Mouse (Mus musculus) limb, embryonic 10.5 days (tissue): ENCODE measurements around the gene Slc4a5. TPM values are rescaled to one million over a fixed set of nuclear protein-coding genes. Genes with fewer than 3 reads are reported as not detected.
A peak's percentile ranks its signal among the peaks of the same experiment; 100 is the strongest.

ENCODE experiments used
- DNase-seq: peaks from one replicate; pipeline ENCODE4 v3.0.0-alpha.2; 2017; ENCODE audit warnings: low spot score
- H3K27ac ChIP-seq: fragments of 300-500 bp; sonication (generic); 2 replicates; pipeline ENCODE4 v1.5.1; 2016; ENCODE audit warnings: mild to moderate bottlenecking
- H3K27me3 ChIP-seq: fragments of 300-500 bp; sonication (generic); 2 replicates; pipeline ENCODE4 v1.6.1; 2016; ENCODE audit warnings: low read depth, mild to moderate bottlenecking; ENCODE audit not compliant: poor library complexity, severe bottlenecking
- H3K36me3 ChIP-seq: fragments of 300-500 bp; sonication (generic); 2 replicates; pipeline ENCODE4 v1.6.1; 2016; ENCODE audit warnings: mild to moderate bottlenecking, moderate library complexity
- H3K4me1 ChIP-seq: fragments of 300-500 bp; sonication (generic); 2 replicates; pipeline ENCODE4 v1.6.1; 2016
- H3K4me3 ChIP-seq: fragments of 300-500 bp; sonication (generic); 2 replicates; pipeline ENCODE4 v1.5.1; 2016; ENCODE audit warnings: mild to moderate bottlenecking, moderate library complexity
- H3K9me3 ChIP-seq: fragments of 300-500 bp; sonication (generic); replicated peaks from 2 replicates; pipeline ENCODE4 v1.6.1; 2016; ENCODE audit warnings: mild to moderate bottlenecking
- WGBS: fragments of 180-500 bp; shearing (Covaris S2); methylation state at CpG from one replicate; pipeline ENCODE4 v1.1.7; 2016; 5-methylcytosine and 5-hydroxymethylcytosine counted together
- polyA plus RNA-seq: library from polyadenylated mRNA; unstranded; fragments of >200 nt; fragmentation: Nextera tagmentation; extraction: Ambion mirVana; gene quantifications from 2 replicates; pipeline ENCODE4 v1.2.1, GENCODE M21; 2016

Slc4a5 gene
- polyA plus RNA-seq, result 0.23 and 0.25 TPM in 2 replicates

DNA sequence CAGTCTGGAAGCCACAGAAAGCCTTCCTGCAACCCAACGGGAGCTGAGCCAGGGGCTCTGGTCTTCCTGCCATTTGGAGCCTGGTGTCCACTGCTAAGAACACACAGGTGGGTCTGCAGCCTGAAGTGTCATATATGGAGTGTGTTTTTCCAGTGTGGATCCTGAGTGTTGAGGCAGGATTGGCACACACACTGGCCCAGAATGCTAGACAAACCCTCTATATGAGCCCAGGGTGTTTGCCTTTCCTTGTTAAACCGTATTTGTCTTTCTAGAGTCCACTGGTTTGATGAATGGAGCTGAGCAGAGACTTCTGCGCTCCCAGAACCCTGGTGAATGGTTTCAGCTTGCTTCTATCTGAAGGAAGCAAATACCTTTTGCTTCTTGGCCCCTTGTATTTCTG, at the start of gene Slc4a5:
Gene Slc4a5, plus strand, starts transcription at position 15 of the 400 bp plus-strand sequence.
- Histone ChIP-seq H3K4me1 (peaks cover 9% of the 10 kb centered on the region), H3K4me3 (no peak within 1 kb of the TSS), H3K27me3 (no peaks in the 10 kb centered on the region), H3K9me3 (no peaks in the 10 kb centered on the region), H3K27ac (no peak within 1 kb of the TSS), H3K36me3 (no peaks in the 10 kb centered on the region)
- no peak for DNase-seq
- 85% methylated on average over 3 of the region's 3 CpGs for WGBS

DNA sequence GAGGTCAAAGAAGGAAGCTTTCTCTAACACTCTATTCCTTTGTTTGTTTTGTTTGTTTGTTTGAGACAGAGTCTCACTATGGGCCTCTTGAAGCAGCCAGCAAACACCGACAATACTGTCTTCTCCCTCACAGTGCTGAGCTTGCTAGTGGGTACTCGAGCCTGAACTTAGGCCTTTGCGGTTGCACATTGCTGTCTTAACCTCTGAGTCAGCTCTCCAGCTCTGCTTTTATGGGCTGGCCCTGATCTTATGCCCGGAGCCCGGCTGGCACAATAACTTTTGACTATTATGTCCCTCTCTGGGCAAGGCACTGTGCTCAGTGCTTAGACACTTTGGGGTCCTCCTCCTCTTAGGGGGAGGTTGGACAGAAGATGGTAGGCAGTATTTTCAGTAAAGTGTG, 49.8 kb upstream of the Slc4a5 start:
- Histone ChIP-seq H3K4me1 (peaks cover 19% of the 10 kb centered on the region), H3K9me3 (no peaks in the 10 kb centered on the region), H3K4me3 (no peak overlapping the region), H3K36me3 (peaks cover 11% of the 10 kb centered on the region; the same call in 1 of the 2 replicates), H3K27me3 (no peaks in the 10 kb centered on the region), H3K27ac (no peak overlapping the region)
- no peak for DNase-seq
- WGBS, result 83% methylated on average over 5 of the region's 5 CpGs

DNA sequence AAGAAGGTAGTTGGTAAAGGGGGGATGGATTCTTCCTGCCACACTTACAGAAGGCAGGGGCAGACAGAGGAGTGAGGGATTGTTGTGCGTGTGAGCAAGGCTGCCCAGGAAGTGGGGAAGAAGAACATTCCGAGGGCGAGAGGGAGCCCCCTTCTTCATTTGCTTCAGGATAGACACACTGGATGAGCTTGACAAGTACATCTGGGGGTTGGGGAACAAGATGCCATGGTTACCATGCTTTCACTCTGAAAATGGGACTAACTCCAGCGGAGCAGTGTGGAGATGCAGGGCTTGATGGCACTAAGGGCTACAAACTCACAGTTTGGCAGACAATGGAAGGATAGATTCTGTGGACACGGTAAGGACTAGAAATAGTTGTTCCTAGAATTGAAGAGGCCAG, 48.6 kb upstream of the Slc4a5 start:
- H3K4me3 ChIP-seq, result no peak overlapping the region
- peaks cover 14% of the 10 kb centered on the region for H3K4me1 ChIP-seq
- DNase-seq, result no peak
- peaks cover 13% of the 10 kb centered on the region for H3K36me3 ChIP-seq
- H3K9me3 ChIP-seq, result no peaks in the 10 kb centered on the region
- H3K27ac ChIP-seq, result no peak overlapping the region; the same call in 1 of the 2 replicates
- H3K27me3 ChIP-seq, result no peaks in the 10 kb centered on the region
- 86% methylated on average over 5 of the region's 5 CpGs for WGBS

DNA sequence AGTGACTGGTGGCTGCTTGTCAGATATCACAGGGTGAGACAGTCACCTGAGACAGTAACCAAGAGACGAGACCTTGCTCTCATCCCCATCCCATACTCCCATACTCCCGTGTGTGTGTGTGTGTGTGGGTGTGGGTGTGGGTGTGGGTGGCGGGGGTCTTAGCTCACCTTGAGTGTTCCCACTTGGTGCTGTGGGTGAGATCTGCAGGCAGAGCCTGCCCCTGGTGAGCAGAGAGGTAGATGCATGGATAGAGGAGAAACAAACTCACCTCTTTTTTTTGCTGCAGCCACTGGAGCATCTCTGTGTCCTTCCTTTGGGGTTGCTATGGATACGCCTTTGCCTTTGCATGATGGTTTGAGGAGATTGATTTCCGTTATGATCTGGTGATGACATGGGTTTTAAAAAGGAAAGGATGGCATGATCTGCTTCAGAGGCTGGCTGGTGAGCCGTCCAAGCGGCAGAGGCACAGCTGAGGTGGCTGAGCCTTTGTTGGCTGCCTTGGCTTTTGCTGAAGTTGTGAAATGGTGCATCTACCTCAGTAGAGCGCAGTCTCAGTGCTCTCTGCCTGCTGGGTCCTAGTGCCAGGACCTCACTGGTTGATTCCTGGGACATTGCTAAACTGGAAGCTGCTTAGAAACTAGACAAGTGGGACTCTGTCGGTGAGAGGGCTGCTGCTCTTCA, 47.2 kb upstream of the Slc4a5 start:
- H3K4me3 ChIP-seq, result no peak overlapping the region
- no peak overlapping the region for H3K27ac ChIP-seq
- peaks cover 2% of the 10 kb centered on the region; the same call in 1 of the 2 replicates for H3K4me1 ChIP-seq
- DNase-seq, result no peak
- 66% methylated on average over 9 of the region's 9 CpGs for WGBS
- H3K27me3 ChIP-seq, result no peaks in the 10 kb centered on the region
- no peaks in the 10 kb centered on the region for H3K9me3 ChIP-seq
- peaks cover 16% of the 10 kb centered on the region for H3K36me3 ChIP-seq

DNA sequence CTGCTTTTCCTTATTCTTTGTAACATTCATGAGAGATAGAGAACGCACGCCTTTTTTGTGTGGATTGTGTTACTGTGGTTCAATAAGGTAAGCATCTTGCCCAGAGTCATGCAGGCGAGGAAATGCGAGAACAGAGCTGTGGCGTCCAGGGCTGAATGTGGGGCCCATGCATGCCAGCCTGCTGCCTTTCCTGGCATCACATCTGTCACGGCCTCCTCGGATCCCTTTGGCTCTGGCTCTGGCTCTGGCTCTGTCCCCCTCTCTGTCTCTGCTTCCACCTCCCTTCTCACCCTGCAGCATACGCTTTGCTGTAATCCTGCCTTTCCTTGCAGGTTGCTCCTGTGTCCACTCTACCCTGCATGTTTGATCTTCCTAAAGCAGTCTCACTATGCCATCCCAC, 43.6 kb upstream of the Slc4a5 start:
- H3K9me3 ChIP-seq, result no peaks in the 10 kb centered on the region
- 90% methylated on average over 8 of the region's 8 CpGs for WGBS
- no peaks in the 10 kb centered on the region for H3K27me3 ChIP-seq
- DNase-seq, result no peak
- peaks cover 12% of the 10 kb centered on the region for H3K4me1 ChIP-seq
- peaks cover 11% of the 10 kb centered on the region for H3K36me3 ChIP-seq
- H3K27ac ChIP-seq, result no peak overlapping the region
- no peak overlapping the region for H3K4me3 ChIP-seq

DNA sequence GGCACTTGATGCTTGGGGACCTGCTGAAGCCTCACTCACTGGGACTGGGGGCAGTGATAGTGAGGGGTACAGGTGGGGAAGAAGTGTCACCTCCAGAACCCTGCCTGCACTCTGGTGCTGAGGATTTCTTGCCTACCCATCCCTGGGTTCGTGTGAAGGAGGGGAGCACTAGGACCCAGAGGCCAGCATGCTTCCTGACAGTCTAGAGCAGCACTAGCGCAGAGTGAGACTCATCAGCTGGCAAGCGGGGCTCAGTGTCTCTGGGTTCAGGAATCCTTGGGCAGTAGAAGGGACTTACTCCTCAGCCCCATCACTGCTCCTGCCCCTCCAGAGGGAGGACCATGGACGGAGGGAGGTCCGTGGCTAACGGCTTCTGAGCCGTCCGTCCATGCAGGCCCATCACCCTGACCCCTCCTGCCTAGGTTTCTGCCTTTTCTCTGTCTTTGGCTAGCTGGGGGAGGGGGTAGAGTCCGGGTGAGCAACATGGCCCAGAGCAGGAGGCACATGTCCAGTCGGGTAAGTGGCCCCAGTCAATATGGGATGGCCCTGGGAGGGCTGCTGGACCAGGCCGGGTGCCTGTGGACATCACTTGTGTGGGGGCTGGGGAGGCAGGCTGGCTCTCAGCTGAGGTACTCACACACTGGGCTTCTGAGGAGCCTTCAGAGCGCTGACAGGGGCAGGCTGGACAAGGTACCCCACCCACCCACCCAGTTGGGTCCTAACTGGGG, 40.1 kb upstream of the Slc4a5 start:
- peak overlapping the region; percentile 45 for H3K4me3 ChIP-seq
- DNase-seq, result peak; percentile 67
- peaks cover 12% of the 10 kb centered on the region for H3K4me1 ChIP-seq
- 14% methylated on average over 12 of the region's 12 CpGs for WGBS
- peak overlapping the region; percentile 26 for H3K27ac ChIP-seq
- H3K9me3 ChIP-seq, result no peaks in the 10 kb centered on the region
- no peaks in the 10 kb centered on the region for H3K27me3 ChIP-seq
- H3K36me3 ChIP-seq, result peaks cover 30% of the 10 kb centered on the region

DNA sequence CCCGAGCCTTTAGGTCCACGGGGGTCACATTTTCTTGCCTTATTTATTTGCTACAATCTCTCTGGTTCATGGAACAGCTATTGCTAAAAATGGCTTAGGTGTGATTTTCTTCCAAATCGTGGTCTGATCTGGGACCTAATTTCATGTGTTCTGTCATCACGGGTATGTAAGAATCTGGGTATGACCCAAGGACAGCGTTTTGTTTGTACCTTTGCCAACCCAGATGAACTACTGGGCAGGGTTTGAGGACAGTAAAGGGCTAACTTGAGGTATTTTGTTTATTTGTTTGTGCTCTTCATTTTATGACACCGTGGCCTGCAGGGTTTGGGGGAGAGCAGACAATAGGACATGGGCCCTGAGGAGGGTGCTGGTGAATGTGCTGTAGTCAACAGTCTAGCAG, 39.0 kb upstream of the Slc4a5 start:
- DNase-seq, result no peak
- WGBS, result 80% methylated on average over 6 of the region's 6 CpGs
- peaks cover 37% of the 10 kb centered on the region for H3K36me3 ChIP-seq
- no peak overlapping the region for H3K27ac ChIP-seq
- peaks cover 19% of the 10 kb centered on the region for H3K4me1 ChIP-seq
- no peaks in the 10 kb centered on the region for H3K9me3 ChIP-seq
- H3K27me3 ChIP-seq, result no peaks in the 10 kb centered on the region
- no peak overlapping the region for H3K4me3 ChIP-seq

DNA sequence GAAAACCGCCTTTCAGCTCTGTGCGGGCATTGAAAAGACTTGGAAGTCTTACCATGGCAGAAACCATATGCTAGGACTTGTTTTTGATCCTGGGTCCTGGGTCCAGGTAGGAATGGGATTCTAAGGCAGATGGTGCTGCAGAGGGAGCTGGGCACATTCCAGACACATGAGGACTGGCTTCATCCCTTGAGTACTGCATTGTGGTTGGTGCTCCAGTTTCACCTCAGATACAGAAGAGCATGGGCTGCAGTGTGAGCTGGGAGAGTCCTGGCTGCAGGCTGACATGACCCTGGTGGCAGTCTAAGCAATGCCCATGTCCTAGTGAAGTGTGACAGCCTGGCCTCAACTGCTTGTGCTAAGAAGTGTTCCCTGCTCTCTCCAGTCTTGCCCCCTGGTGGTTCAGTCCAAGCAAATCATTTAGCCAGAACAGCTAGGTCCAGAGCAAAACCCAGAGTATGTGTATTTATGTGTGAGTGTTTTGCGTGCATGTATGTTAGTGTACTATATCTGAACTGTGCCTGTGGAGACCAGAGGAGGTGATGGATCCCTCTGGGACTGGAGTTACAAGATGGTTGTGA, 34.7 kb upstream of the Slc4a5 start:
- no peak for DNase-seq
- Histone ChIP-seq H3K27me3 (no peaks in the 10 kb centered on the region), H3K27ac (no peak overlapping the region), H3K9me3 (no peaks in the 10 kb centered on the region), H3K4me1 (peaks cover 29% of the 10 kb centered on the region), H3K4me3 (no peak overlapping the region), H3K36me3 (peaks cover 55% of the 10 kb centered on the region)
- WGBS, result 90% methylated on average over 3 of the region's 3 CpGs

DNA sequence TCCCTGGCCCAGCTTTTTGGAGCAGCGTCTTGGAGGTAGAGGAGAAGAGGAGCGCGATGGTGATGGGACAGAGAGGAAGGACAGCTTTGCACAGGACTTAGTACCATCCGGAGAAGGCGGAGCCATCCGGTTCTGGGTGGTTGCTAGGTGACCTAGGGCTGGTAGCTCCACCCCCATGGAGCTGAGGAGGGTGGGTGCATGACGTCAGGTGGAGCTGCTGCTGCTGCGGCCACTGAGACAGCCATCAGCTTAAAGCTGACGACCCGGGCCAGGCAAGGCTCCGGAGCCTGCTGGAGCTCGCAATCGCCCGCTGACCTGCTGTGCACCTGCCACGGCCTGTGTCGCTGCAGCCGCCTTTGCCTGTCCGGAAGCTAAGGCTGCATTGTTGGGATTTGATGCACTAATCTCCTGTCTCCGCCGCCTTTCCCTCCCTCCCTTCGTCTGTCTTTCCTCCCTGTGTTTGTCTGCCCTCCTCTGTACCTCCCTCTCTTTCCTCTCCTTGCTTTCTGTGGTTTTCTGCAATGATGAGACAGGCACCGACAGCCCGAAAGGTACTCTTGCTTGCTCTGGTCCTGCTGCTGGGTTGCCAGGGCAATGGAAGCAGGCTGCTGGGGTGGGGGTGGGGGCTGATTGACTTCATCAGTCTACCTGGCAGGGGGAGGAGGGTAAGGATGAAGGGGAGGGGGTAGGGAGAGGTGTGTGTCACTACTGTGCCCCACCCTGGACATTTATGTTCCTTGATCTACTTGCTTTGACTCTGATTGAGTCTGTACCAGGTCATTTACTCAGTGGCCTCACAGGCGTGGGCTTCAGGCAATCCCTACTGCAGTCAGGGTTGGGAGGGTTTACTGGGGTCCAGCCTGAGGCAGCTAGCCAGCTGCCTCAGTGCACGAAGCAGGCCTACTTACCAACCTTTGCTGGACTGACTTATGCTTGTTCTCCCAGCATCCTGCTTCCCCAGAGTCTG, 33.5 kb upstream of the Slc4a5 start:
- 10% methylated on average over 25 of the region's 25 CpGs for WGBS
- H3K27ac ChIP-seq, result peak overlapping the region; percentile 72
- H3K27me3 ChIP-seq, result no peaks in the 10 kb centered on the region
- peak overlapping the region; percentile 48 for H3K4me3 ChIP-seq
- no peaks in the 10 kb centered on the region for H3K9me3 ChIP-seq
- H3K36me3 ChIP-seq, result peaks cover 67% of the 10 kb centered on the region
- peak; percentile 70 for DNase-seq
- peaks cover 27% of the 10 kb centered on the region for H3K4me1 ChIP-seq

DNA sequence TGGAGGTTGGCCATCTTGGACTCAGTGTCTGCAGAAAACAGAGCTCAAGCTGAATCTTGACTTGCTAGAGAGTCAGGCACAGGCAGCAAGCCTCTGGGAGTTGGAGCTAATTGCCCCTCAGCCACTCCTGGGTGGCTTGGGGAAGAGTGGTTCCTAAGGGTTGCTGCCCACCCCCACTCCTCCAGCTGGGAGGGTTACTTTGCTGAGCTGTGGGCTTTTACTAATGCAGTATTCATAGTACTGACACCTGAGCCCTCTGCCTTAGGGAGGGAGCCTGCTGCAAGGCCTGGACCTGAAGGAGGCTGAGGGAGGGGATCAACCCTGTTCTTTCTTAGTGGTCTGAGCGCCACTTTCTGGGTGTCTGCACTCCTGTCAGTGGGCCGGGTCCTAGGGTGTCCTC, 32.7 kb upstream of the Slc4a5 start:
- peaks cover 75% of the 10 kb centered on the region for H3K36me3 ChIP-seq
- H3K4me1 ChIP-seq, result peaks cover 27% of the 10 kb centered on the region
- 71% methylated on average over 2 of the region's 2 CpGs for WGBS
- no peak for DNase-seq
- H3K27ac ChIP-seq, result peak overlapping the region; percentile 72
- H3K4me3 ChIP-seq, result peak overlapping the region; percentile 48; the same call in 1 of the 2 replicates
- no peaks in the 10 kb centered on the region for H3K9me3 ChIP-seq
- no peaks in the 10 kb centered on the region for H3K27me3 ChIP-seq

DNA sequence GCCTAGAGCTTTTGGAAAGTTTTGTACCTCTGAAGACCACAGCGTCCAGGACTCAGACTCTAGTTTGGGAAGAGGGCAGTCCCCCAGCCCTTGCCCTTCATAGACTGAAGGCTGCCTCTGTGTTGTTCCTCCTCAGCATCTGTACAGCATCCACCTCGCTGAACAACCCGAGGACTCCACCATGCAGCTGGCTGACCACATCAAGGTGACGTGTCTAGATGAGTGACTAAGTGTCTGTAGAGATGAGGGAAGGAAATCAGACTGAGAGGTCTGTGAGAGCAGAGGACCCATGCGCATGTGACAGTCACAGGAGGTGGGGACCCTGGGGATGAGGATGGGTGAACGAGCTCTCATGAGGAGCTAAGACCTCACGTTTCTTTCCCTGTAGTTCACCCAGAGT, 26.1 kb upstream of the Slc4a5 start:
- no peak for DNase-seq
- Histone ChIP-seq H3K27ac (no peak overlapping the region), H3K9me3 (no peaks in the 10 kb centered on the region), H3K4me3 (no peak overlapping the region), H3K4me1 (peaks cover 7% of the 10 kb centered on the region; the same call in 1 of the 2 replicates), H3K27me3 (no peaks in the 10 kb centered on the region), H3K36me3 (peaks cover 100% of the 10 kb centered on the region)
- WGBS, result 90% methylated on average over 7 of the region's 7 CpGs

DNA sequence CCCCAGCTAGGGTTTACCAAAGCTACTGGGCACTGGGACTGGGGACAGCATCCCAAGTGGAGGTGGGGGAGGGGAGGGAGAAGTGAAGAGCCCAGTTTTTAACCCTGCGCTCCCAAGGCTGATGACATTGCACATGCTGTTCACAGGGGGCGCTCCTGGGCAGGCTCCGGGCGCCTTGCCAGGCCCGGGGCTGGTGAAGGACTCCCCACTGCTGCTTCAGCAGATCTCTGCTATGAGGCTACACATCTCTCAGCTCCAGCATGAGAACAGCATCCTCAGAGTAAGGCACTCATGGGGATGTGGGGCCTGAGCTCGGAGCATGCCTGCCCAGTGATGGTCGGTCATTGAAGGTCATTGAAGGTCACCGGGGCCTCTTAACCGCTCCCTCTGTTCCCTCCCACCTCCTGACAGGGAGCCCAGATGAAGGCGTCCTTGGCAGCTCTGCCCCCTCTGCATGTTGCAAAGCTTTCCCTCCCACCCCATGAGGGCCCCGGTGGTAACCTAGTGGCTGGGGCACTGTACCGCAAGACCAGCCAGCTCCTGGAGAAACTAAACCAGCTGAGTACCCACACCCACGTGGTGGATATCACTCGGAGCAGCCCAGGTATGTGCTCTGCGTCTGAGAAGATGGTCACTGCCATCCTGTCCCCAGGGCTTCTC, 22.2 kb upstream of the Slc4a5 start:
- peaks cover 85% of the 10 kb centered on the region for H3K36me3 ChIP-seq
- H3K27me3 ChIP-seq, result no peaks in the 10 kb centered on the region
- H3K9me3 ChIP-seq, result no peaks in the 10 kb centered on the region
- WGBS, result 45% methylated on average over 15 of the region's 15 CpGs
- no peak overlapping the region for H3K4me3 ChIP-seq
- no peak overlapping the region for H3K27ac ChIP-seq
- H3K4me1 ChIP-seq, result peaks cover 7% of the 10 kb centered on the region; the same call in 1 of the 2 replicates
- DNase-seq, result no peak
